Mouse (Mus musculus) liver, adult 2 months (tissue): ENCODE measurements around the gene Fam83f.
"Not testable (repeated sequence)": the region's sequence is repeated elsewhere in the genome, so short reads cannot be mapped to it uniquely, and the experiment has no call there.

Source experiments
- CTCF ChIP-seq: fragments of 200-500 bp; IDR thresholded peaks from 2 replicates; pipeline ENCODE4 v1.5.1; 2011; ENCODE audit warnings: low read depth, low read length, control low read depth
- POLR2A ChIP-seq: fragments of 200-500 bp; IDR thresholded peaks from 2 replicates; pipeline ENCODE4 v1.6.1; 2011; ENCODE audit warnings: low read length, control low read depth; ENCODE audit not compliant: insufficient read depth; ENCODE audit errors: extremely low read depth

DNA sequence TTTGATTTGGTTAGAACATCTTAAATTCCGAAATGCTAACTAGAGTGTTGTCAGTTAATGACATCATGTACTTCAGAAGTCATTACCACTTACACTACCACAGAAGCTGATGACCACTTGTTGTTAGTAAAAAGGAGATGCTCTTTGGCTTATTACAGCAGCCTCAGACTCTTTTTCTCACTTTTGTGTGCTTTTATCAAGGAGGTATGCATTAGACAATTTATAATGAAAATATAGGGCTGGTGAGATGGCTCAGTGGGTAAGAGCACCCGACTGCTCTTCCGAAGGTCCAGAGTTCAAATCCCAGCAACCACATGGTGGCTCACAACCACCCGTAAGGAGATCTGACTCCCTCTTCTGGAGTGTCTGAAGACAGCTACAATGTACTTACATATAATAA is 64.1 kb downstream of the Fam83f start:
- TF ChIP-seq POLR2A, CTCF: not testable (repeated sequence)
